Mouse (Mus musculus) heart, embryonic 15.5 days (tissue): Measurements from ENCODE around the gene Zfp61. TPM values are rescaled to one million over a fixed set of nuclear protein-coding genes. Genes with fewer than 3 reads are reported as not detected.

ENCODE experiments used
- ATAC-seq: fragments of 200-750 bp; cut with Nextera tagmentation; replicated peaks from 2 replicates; pipeline ENCODE4 v1.8.0; 2017; ENCODE audit warnings: low read depth, moderate TSS enrichment; ENCODE audit not compliant: insufficient number of reproducible peaks, insufficient read depth, low FRiP score
- H3K27ac ChIP-seq: fragments of 300-500 bp; sonication (generic); 2 replicates; pipeline ENCODE4 v1.5.1; 2015; ENCODE audit warnings: mild to moderate bottlenecking, inconsistent platforms
- H3K27me3 ChIP-seq: fragments of 300-500 bp; sonication (generic); 2 replicates; pipeline ENCODE4 v1.6.1; 2015; ENCODE audit warnings: inconsistent platforms
- H3K36me3 ChIP-seq: fragments of 300-500 bp; sonication (generic); 2 replicates; pipeline ENCODE4 v1.6.1; 2015; ENCODE audit warnings: mild to moderate bottlenecking, inconsistent platforms
- H3K4me1 ChIP-seq: fragments of 300-500 bp; sonication (generic); replicated peaks from 2 replicates; pipeline ENCODE4 v1.6.1; 2015; ENCODE audit warnings: inconsistent platforms
- H3K4me2 ChIP-seq: fragments of 300-500 bp; sonication (generic); 2 replicates; pipeline ENCODE4 v1.6.1; 2015; ENCODE audit warnings: inconsistent platforms, mild to moderate bottlenecking, moderate library complexity
- H3K4me3 ChIP-seq: fragments of 300-500 bp; sonication (generic); 2 replicates; pipeline ENCODE4 v1.5.1; 2015; ENCODE audit warnings: mild to moderate bottlenecking, inconsistent platforms
- H3K9ac ChIP-seq: fragments of 300-500 bp; sonication (generic); 2 replicates; pipeline ENCODE4 v1.6.1; 2015; ENCODE audit warnings: mild to moderate bottlenecking, inconsistent platforms
- H3K9me3 ChIP-seq: fragments of 300-500 bp; sonication (generic); replicated peaks from 2 replicates; pipeline ENCODE4 v1.6.1; 2016; ENCODE audit warnings: inconsistent platforms
- WGBS: fragments of 180-500 bp; shearing (Covaris S2); methylation state at CpG from one replicate; pipeline ENCODE4 v1.1.7; 2015; ENCODE audit warnings: mixed read lengths; 5-methylcytosine and 5-hydroxymethylcytosine counted together
- microRNA-seq: library from miRNA; unstranded; fragments of <30 nt; microRNA quantifications from one replicate; pipeline ENCODE4, GENCODE M21; 2016
- polyA plus RNA-seq: library from polyadenylated mRNA; unstranded; fragments of >200 nt; fragmentation: Nextera tagmentation; extraction: Ambion mirVana; gene quantifications from 2 replicates; pipeline ENCODE4 v1.2.1, GENCODE M21; 2015

Zfp61 gene
- polyA plus RNA-seq, 1 experiment from 2014 or later, result 14.3 TPM

DNA sequence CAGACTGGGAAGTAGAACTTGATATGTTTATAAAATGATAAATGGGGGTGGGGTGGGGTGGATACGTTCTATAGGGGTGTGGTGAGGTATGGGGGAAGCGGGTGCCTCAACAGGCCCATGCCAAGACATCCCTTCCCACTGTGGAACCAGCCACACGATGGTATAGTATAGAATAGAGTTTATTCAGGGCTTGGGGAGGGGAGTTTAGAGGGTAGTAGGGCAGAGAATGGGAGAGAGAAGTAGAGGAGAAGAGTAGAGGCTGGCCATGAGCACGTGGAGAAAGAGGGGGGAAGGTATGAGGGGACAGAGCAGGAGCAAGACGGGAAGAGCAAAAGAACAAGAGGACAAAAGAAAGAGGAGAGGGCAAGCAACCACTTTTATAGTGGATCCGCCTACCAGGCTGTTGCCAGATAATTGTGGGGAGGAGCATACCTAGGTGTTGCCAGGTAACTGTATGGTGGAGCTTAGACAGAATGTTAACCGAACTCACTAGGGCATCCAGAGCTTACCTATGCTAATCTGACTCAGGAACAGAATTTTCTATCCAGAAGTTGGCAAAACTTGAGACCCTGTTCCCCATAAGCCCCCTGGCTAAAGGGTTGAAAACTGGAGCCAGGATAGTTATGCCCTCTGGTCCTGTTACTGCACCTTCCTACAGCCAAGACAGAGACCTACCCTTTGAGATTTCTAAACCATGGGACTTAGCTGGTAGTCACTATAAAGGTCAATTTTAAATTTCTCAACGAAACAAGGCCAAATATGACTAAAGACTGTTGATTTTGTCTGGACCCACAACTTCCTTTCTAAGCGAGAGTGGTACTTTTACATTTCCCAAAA is 47.0 kb downstream of the Zfp61 start:
- 62% methylated on average over 9 of the region's 9 CpGs for WGBS
- no peaks in the 10 kb centered on the region for H3K9me3 ChIP-seq
- H3K27me3 ChIP-seq, result no peaks in the 10 kb centered on the region
- H3K4me3 ChIP-seq, result peak overlapping the region; percentile 73
- 0 out of 2 replicates have a peak overlapping the region, but pooled peaks have one; percentile 25 for H3K9ac ChIP-seq
- no peaks in the 10 kb centered on the region for H3K36me3 ChIP-seq
- H3K4me2 ChIP-seq, result peak overlapping the region; percentile 70
- no peak; the same call in 1 of the 2 replicates for ATAC-seq
- 0 out of 2 replicates have a peak overlapping the region, but pooled peaks have one; percentile 31 for H3K27ac ChIP-seq
- H3K4me1 ChIP-seq, result peaks cover 10% of the 10 kb centered on the region

Small RNA genes lying within 50 kb of the gene (microRNA-seq; reads per million reads assigned to microRNA genes)
- not detected for gene Gm27592

Other genes with a start within 250 kb of the Zfp61 start
- gene Vmn1r183, start 248.0 kb downstream of the Zfp61 start, polyA plus RNA-seq, result not detected in 2 replicates
- 11.5 and 14.2 TPM in 2 replicates for gene Zfp180, start 219.3 kb downstream of the Zfp61 start, polyA plus RNA-seq
- 5.3 and 6.3 TPM in 2 replicates for gene Zfp112, start 188.9 kb downstream of the Zfp61 start, polyA plus RNA-seq
- gene Zfp235, start 167.1 kb downstream of the Zfp61 start, polyA plus RNA-seq, result 7.8 and 8.9 TPM in 2 replicates
- 3.0 and 3.4 TPM in 2 replicates for gene Zfp114, start 126.2 kb downstream of the Zfp61 start, polyA plus RNA-seq
- gene Zfp111, start 89.8 kb downstream of the Zfp61 start, polyA plus RNA-seq, result 5.9 and 6.4 TPM in 2 replicates
- 2.9 and 3.5 TPM in 2 replicates for gene Zfp109, start 63.7 kb downstream of the Zfp61 start, polyA plus RNA-seq
- 2.1 and 3.0 TPM in 2 replicates for gene Zfp108, start 46.4 kb downstream of the Zfp61 start, polyA plus RNA-seq
- 5.4 and 6.5 TPM in 2 replicates for gene Zfp93, start 30.8 kb downstream of the Zfp61 start, polyA plus RNA-seq
- gene Zfp94, start 15.4 kb upstream of the Zfp61 start, polyA plus RNA-seq, result 4.3 and 5.5 TPM in 2 replicates
- 0.28 TPM in 1 of 2 replicates, not detected in the other for gene Tescl, start 32.7 kb upstream of the Zfp61 start, polyA plus RNA-seq
- 0.09 TPM in 1 of 2 replicates, not detected in the other for gene Lypd5, start 48.0 kb upstream of the Zfp61 start, polyA plus RNA-seq
- 1.7 and 8.5 TPM in 2 replicates for gene Kcnn4, start 69.0 kb upstream of the Zfp61 start, polyA plus RNA-seq
- gene Smg9, start 98.4 kb upstream of the Zfp61 start, polyA plus RNA-seq, result 17.1 and 23.8 TPM in 2 replicates
- gene Irgc1, start 151.1 kb upstream of the Zfp61 start, polyA plus RNA-seq, result not detected in 2 replicates
- gene Plaur, start 161.3 kb upstream of the Zfp61 start, polyA plus RNA-seq, result 8.2 and 9.9 TPM in 2 replicates
- 1.3 and 2.0 TPM in 2 replicates for gene Cadm4, start 180.8 kb upstream of the Zfp61 start, polyA plus RNA-seq
- gene Zfp428, start 205.8 kb upstream of the Zfp61 start, polyA plus RNA-seq, result 37.5 and 40.8 TPM in 2 replicates
- gene AC161166.1, start 211.2 kb upstream of the Zfp61 start, polyA plus RNA-seq, result 0.25 and 0.29 TPM in 2 replicates
- gene Irgq, start 229.5 kb upstream of the Zfp61 start, polyA plus RNA-seq, result 6.0 and 8.3 TPM in 2 replicates
- 0.46 TPM in 1 of 2 replicates, not detected in the other for gene Pinlyp, start 244.9 kb upstream of the Zfp61 start, polyA plus RNA-seq
- 56.6 and 83.1 TPM in 2 replicates for gene Xrcc1, start 245.1 kb upstream of the Zfp61 start, polyA plus RNA-seq